Mouse (Mus musculus) effector memory CD4-positive, alpha-beta T cell, adult 7 months (primary cell): ENCODE data around the gene Vmn2r50. TPM values are rescaled to one million over a fixed set of nuclear protein-coding genes. Genes with fewer than 3 reads are reported as not detected.

Source experiments
- polyA plus RNA-seq: library from polyadenylated mRNA; unstranded; fragments of 100-300 nt; shearing (Covaris generic); gene quantifications from one replicate; pipeline ENCODE4 v1.2.1, GENCODE M21; 2017

Vmn2r50 gene
- not detected for polyA plus RNA-seq

GRCm38 (mm10) chr7:10053196-10053595 lies at the start of gene Vmn2r50:
Gene Vmn2r50, minus strand, starts transcription at chr7:10053296.

GRCm38 (mm10) chr7:9992157-9992556 lies 60.9 kb downstream of the Vmn2r50 start, which contains the start of gene Vmn2r49:
Gene Vmn2r49, minus strand, starts transcription at chr7:9992257.

Other genes with a start within 250 kb of the Vmn2r50 start
- not detected for gene Vmn2r47, start 212.0 kb downstream of the Vmn2r50 start, polyA plus RNA-seq
- gene Vmn2r48, start 99.7 kb downstream of the Vmn2r50 start, polyA plus RNA-seq = not detected
- not detected for gene Vmn2r49, start 61.0 kb downstream of the Vmn2r50 start, polyA plus RNA-seq
- gene Vmn2r51, start 52.4 kb upstream of the Vmn2r50 start, polyA plus RNA-seq = 0.17 TPM
- gene Vmn2r52, start 123.3 kb upstream of the Vmn2r50 start, polyA plus RNA-seq = 0.10 TPM
- not detected for gene Vmn1r66, start 224.7 kb upstream of the Vmn2r50 start, polyA plus RNA-seq